Mouse (Mus musculus): Measurements from ENCODE around the gene Zfp639.

DNA sequence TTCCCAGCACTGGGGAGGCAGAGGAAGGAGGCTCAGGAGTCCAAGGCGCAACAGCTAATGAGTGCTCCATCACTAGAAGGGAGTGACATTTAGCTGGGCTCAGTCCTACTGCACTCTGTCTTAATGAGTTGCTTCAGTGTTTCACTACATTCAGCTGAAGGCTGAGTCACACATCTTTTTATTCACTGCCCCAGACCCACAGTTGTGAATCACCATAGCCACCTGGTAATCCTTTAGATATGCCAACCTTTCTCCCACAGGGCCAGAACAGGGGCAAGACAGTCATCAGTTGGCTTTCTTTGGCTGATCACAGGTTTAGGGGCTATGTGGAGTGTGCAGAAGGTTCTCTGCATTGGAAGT lies 13.4 kb upstream of the Zfp639 start:
- TF ChIP-seq EP300 (IDR thresholded peaks at IDR 0.05; ENCODE audit: insufficient read depth, low read depth, low read length) (no peak), POLR2A (IDR thresholded peaks at IDR 0.05; ENCODE audit: insufficient read depth, low read length) (no peak), CTCF (IDR thresholded peaks at IDR 0.05; ENCODE audit: low read depth, low read length) (no peak)

All from ES-Bruce4 (cell line).